Mouse (Mus musculus) myocyte (in vitro differentiated cells): ENCODE measurements around the gene Slc15a4.

ENCODE experiments used
- E2F4 ChIP-seq: IDR thresholded peaks from one replicate; pipeline ENCODE4 v1.6.1; 2011; ENCODE audit warnings: mild to moderate bottlenecking, control low read depth, moderate library complexity; ENCODE audit not compliant: insufficient read depth
- MYOD1 ChIP-seq, 3 experiments: IDR thresholded peaks; one replicate each; pipeline ENCODE4 v1.6.1; 2011; ENCODE audit warnings: control low read depth in 2 of 3, low read depth in 2 of 3, mild to moderate bottlenecking in 2 of 3, moderate library complexity in 1 of 3; ENCODE audit not compliant: insufficient read length in 2 of 3, control insufficient read depth in 1 of 3
- POLR2A ChIP-seq: IDR thresholded peaks from one replicate; pipeline ENCODE4 v1.6.1; 2011; ENCODE audit warnings: low read depth, mild to moderate bottlenecking, control low read depth, moderate library complexity; ENCODE audit not compliant: insufficient read length
- POLR2AphosphoS2 ChIP-seq: IDR thresholded peaks from one replicate; pipeline ENCODE4 v1.6.1; 2011; ENCODE audit warnings: low read depth, control low read depth; ENCODE audit not compliant: insufficient read length
- TCF3 ChIP-seq: IDR thresholded peaks from one replicate; pipeline ENCODE4 v1.6.1; 2011; ENCODE audit warnings: low read depth, control low read depth; ENCODE audit not compliant: insufficient read length
- USF1 ChIP-seq: IDR thresholded peaks from one replicate; pipeline ENCODE4 v1.6.1; 2011; ENCODE audit warnings: low read depth, mild to moderate bottlenecking, control low read depth, moderate library complexity

DNA sequence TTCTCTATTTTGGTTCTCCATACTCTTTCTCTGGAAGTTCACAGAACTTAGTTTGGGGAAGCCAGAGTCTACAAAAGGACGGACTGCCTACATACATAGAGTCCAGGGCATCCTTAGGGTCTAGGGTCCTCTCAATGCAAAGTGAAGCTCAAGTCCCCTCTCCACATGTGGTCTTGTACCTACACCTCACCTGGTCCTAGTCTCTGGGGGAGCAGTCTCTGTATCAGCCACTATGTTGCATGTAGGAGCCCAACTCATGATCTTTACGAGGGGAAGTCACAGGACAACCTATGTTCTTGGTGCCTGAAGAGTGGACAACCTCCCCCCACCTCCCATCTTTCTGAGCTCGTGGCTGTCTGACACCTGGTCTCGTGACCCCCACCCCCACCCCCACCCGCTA is 1.0 kb downstream of the Slc15a4 start:
- TF ChIP-seq POLR2AphosphoS2 (no peak), E2F4 (no peak), TCF3 (no peak), POLR2A (no peak), MYOD1 (IDR thresholded peaks at IDR 0.05; ENCODE audit: control insufficient read depth in 1 of 3, insufficient read length in 2 of 3, low read depth in 2 of 3) (no peak), USF1 (no peak)
